Mouse (Mus musculus) forebrain, embryonic 12.5 days (tissue): ENCODE results near the gene Ulk4. TPM values are rescaled to one million over a fixed set of nuclear protein-coding genes. Genes with fewer than 3 reads are reported as not detected.
"Not testable (repeated sequence)": the region's sequence is repeated elsewhere in the genome, so short reads cannot be mapped to it uniquely, and the experiment has no call there.

Source experiments
- ATAC-seq: fragments of 200-750 bp; cut with Nextera tagmentation; 2 replicates; pipeline ENCODE4 v1.8.0; 2017; ENCODE audit warnings: moderate TSS enrichment; ENCODE audit not compliant: low FRiP score
- H3K27ac ChIP-seq: fragments of 300-500 bp; sonication (generic); 2 replicates; pipeline ENCODE4 v1.5.1; 2016; ENCODE audit warnings: mild to moderate bottlenecking
- H3K27me3 ChIP-seq: fragments of 300-500 bp; sonication (generic); 2 replicates; pipeline ENCODE4 v1.6.1; 2016; ENCODE audit warnings: mild to moderate bottlenecking
- H3K36me3 ChIP-seq: fragments of 300-500 bp; sonication (generic); replicated peaks from 2 replicates; pipeline ENCODE4 v1.6.1; 2016; ENCODE audit warnings: mild to moderate bottlenecking
- H3K4me1 ChIP-seq: fragments of 300-500 bp; sonication (generic); 2 replicates; pipeline ENCODE4 v1.6.1; 2016
- H3K4me2 ChIP-seq: fragments of 300-500 bp; sonication (generic); 2 replicates; pipeline ENCODE4 v1.6.1; 2016; ENCODE audit warnings: mild to moderate bottlenecking, moderate library complexity
- H3K4me3 ChIP-seq: fragments of 300-500 bp; sonication (generic); replicated peaks from 2 replicates; pipeline ENCODE4 v1.5.1; 2016; ENCODE audit warnings: mild to moderate bottlenecking
- H3K9ac ChIP-seq: fragments of 300-500 bp; sonication (generic); 2 replicates; pipeline ENCODE4 v1.6.1; 2016; ENCODE audit warnings: mild to moderate bottlenecking
- H3K9me3 ChIP-seq: fragments of 300-500 bp; sonication (generic); 2 replicates; pipeline ENCODE4 v1.6.1; 2016
- WGBS: fragments of 180-500 bp; shearing (Covaris S2); methylation state at CpG from one replicate; pipeline ENCODE4 v1.1.7; 2016; 5-methylcytosine and 5-hydroxymethylcytosine counted together
- polyA plus RNA-seq: library from polyadenylated mRNA; unstranded; fragments of >200 nt; fragmentation: Nextera tagmentation; extraction: Ambion mirVana; gene quantifications from 2 replicates; pipeline ENCODE4 v1.2.1, GENCODE M21; 2016

Gene Ulk4
- polyA plus RNA-seq, 1 experiment from 2014 or later = 179 TPM

- no peak overlapping the region for H3K9ac ChIP-seq
- H3K9me3 ChIP-seq = no peaks in the 10 kb centered on the region
- ATAC-seq = no peak
- H3K4me2 ChIP-seq = no peak overlapping the region
- no peaks in the 10 kb centered on the region for H3K36me3 ChIP-seq
- H3K27ac ChIP-seq = no peak overlapping the region
- H3K4me3 ChIP-seq = no peak overlapping the region
- H3K4me1 ChIP-seq = no peaks in the 10 kb centered on the region
- WGBS = 93% methylated on average over 6 of the region's 6 CpGs
- H3K27me3 ChIP-seq = no peaks in the 10 kb centered on the region
These were observed 34.7 kb downstream of the Ulk4 start for GRCm38 (mm10) chr9:121242331-121242730.

- ATAC-seq = 0 out of 2 replicates have a peak, but pooled peaks have one; percentile 46
- no peaks in the 10 kb centered on the region for H3K9me3 ChIP-seq
- no peak overlapping the region for H3K4me3 ChIP-seq
- no peak overlapping the region for H3K4me2 ChIP-seq
- no peaks in the 10 kb centered on the region for H3K27me3 ChIP-seq
- WGBS = 25% methylated on average over 5 of the region's 5 CpGs
- no peak overlapping the region for H3K27ac ChIP-seq
- H3K36me3 ChIP-seq = no peaks in the 10 kb centered on the region
- H3K9ac ChIP-seq = no peak overlapping the region
- no peaks in the 10 kb centered on the region for H3K4me1 ChIP-seq
These were observed 35.2 kb downstream of the Ulk4 start for GRCm38 (mm10) chr9:121241806-121242205.

GRCm38 (mm10) chr9:121241366-121241765 lies 35.6 kb downstream of the Ulk4 start:
- Histone ChIP-seq H3K9ac (no peak overlapping the region), H3K27ac (no peak overlapping the region), H3K4me3 (no peak overlapping the region), H3K4me2 (no peak overlapping the region), H3K36me3 (no peaks in the 10 kb centered on the region), H3K9me3 (no peaks in the 10 kb centered on the region), H3K4me1 (no peaks in the 10 kb centered on the region), H3K27me3 (no peaks in the 10 kb centered on the region)
- no peak for ATAC-seq
- 78% methylated on average over 8 of the region's 8 CpGs for WGBS

GRCm38 (mm10) chr9:121240242-121240641 lies 36.8 kb downstream of the Ulk4 start:
- not testable (repeated sequence) for H3K36me3 ChIP-seq, H3K9ac ChIP-seq, H3K4me2 ChIP-seq, H3K4me1 ChIP-seq, ATAC-seq, H3K9me3 ChIP-seq, H3K4me3 ChIP-seq, H3K27me3 ChIP-seq, H3K27ac ChIP-seq
- WGBS = 48% methylated on average over 5 of the region's 5 CpGs

GRCm38 (mm10) chr9:121239571-121239970 lies 37.4 kb downstream of the Ulk4 start:
- WGBS = 87% methylated on average over 6 of the region's 6 CpGs
- Histone ChIP-seq H3K27ac (no peak overlapping the region), H3K27me3 (no peaks in the 10 kb centered on the region)

GRCm38 (mm10) chr9:121218636-121219035 lies 58.4 kb downstream of the Ulk4 start:
- Histone ChIP-seq H3K9me3 (0 out of 2 replicates have a peak, but pooled peaks cover 5% of the 10 kb centered on the region), H3K4me3 (no peak overlapping the region), H3K27ac (no peak overlapping the region), H3K9ac (no peak overlapping the region), H3K4me1 (no peaks in the 10 kb centered on the region), H3K36me3 (no peaks in the 10 kb centered on the region), H3K4me2 (no peak overlapping the region), H3K27me3 (no peaks in the 10 kb centered on the region)
- 78% methylated on average over 11 of the region's 11 CpGs for WGBS
- no peak for ATAC-seq

More at GRCm38 (mm10) chr9:121239571-121239970, 37.4 kb downstream of the Ulk4 start:
- no peak overlapping the region for H3K9ac ChIP-seq
- no peak overlapping the region for H3K4me2 ChIP-seq
- H3K9me3 ChIP-seq = no peaks in the 10 kb centered on the region
- ATAC-seq = no peak
- no peaks in the 10 kb centered on the region for H3K4me1 ChIP-seq
- no peaks in the 10 kb centered on the region for H3K36me3 ChIP-seq
- no peak overlapping the region for H3K4me3 ChIP-seq

GRCm38 (mm10) chr9:121218230-121218629 lies 58.8 kb downstream of the Ulk4 start:
- no peak for ATAC-seq
- Histone ChIP-seq H3K36me3 (no peaks in the 10 kb centered on the region), H3K4me3 (no peak overlapping the region), H3K9me3 (0 out of 2 replicates have a peak, but pooled peaks cover 5% of the 10 kb centered on the region), H3K4me1 (no peaks in the 10 kb centered on the region), H3K27me3 (no peaks in the 10 kb centered on the region), H3K9ac (no peak overlapping the region), H3K4me2 (no peak overlapping the region), H3K27ac (no peak overlapping the region)
- WGBS = 87% methylated on average over 10 of the region's 10 CpGs

- no peak overlapping the region for H3K9ac ChIP-seq
- no peak overlapping the region for H3K4me3 ChIP-seq
- H3K36me3 ChIP-seq = no peaks in the 10 kb centered on the region
- H3K4me1 ChIP-seq = no peaks in the 10 kb centered on the region
- 87% methylated on average over 10 of the region's 10 CpGs for WGBS
- no peak overlapping the region for H3K4me2 ChIP-seq
- no peak for ATAC-seq
- H3K27ac ChIP-seq = no peak overlapping the region
- 0 out of 2 replicates have a peak, but pooled peaks cover 5% of the 10 kb centered on the region for H3K9me3 ChIP-seq
- no peaks in the 10 kb centered on the region for H3K27me3 ChIP-seq
These were observed 59.3 kb downstream of the Ulk4 start for GRCm38 (mm10) chr9:121217742-121218141.

GRCm38 (mm10) chr9:121216536-121217320 lies 60.3 kb downstream of the Ulk4 start:
- 0 out of 2 replicates have a peak, but pooled peaks cover 5% of the 10 kb centered on the region for H3K9me3 ChIP-seq
- H3K27me3 ChIP-seq = no peaks in the 10 kb centered on the region
- ATAC-seq = no peak
- H3K4me1 ChIP-seq = no peaks in the 10 kb centered on the region
- H3K27ac ChIP-seq = no peak overlapping the region
- no peaks in the 10 kb centered on the region for H3K36me3 ChIP-seq
- H3K4me3 ChIP-seq = no peak overlapping the region
- no peak overlapping the region for H3K4me2 ChIP-seq
- H3K9ac ChIP-seq = no peak overlapping the region
- 84% methylated on average over 20 of the region's 20 CpGs for WGBS

GRCm38 (mm10) chr9:121215349-121216000 lies 61.5 kb downstream of the Ulk4 start:
- H3K27ac ChIP-seq = no peak overlapping the region; the same call in 1 of the 2 replicates

GRCm38 (mm10) chr9:121212322-121212721 lies 64.7 kb downstream of the Ulk4 start:
- no peak overlapping the region for H3K9ac ChIP-seq
- WGBS = 61% methylated on average over 3 of the region's 3 CpGs
- peaks cover 9% of the 10 kb centered on the region for H3K36me3 ChIP-seq
- H3K4me1 ChIP-seq = no peaks in the 10 kb centered on the region
- no peak overlapping the region for H3K27ac ChIP-seq
- H3K4me2 ChIP-seq = no peak overlapping the region
- no peak for ATAC-seq
- peaks cover 8% of the 10 kb centered on the region; the same call in 1 of the 2 replicates for H3K9me3 ChIP-seq
- H3K27me3 ChIP-seq = no peaks in the 10 kb centered on the region
- H3K4me3 ChIP-seq = no peak overlapping the region

More at GRCm38 (mm10) chr9:121215349-121216000, 61.5 kb downstream of the Ulk4 start:
- Histone ChIP-seq H3K4me2 (no peak overlapping the region), H3K9ac (no peak overlapping the region), H3K4me1 (no peaks in the 10 kb centered on the region), H3K9me3 (0 out of 2 replicates have a peak, but pooled peaks cover 5% of the 10 kb centered on the region), H3K36me3 (no peaks in the 10 kb centered on the region), H3K27me3 (no peaks in the 10 kb centered on the region), H3K4me3 (no peak overlapping the region)
- peak; percentile 44; the same call in 1 of the 2 replicates for ATAC-seq
- WGBS = 29% methylated on average over 3 of the region's 3 CpGs

- Histone ChIP-seq H3K9ac (no peak overlapping the region), H3K4me3 (no peak overlapping the region), H3K27me3 (no peaks in the 10 kb centered on the region), H3K36me3 (peaks cover 13% of the 10 kb centered on the region), H3K4me1 (peaks cover 10% of the 10 kb centered on the region; the same call in 1 of the 2 replicates), H3K4me2 (no peak overlapping the region), H3K9me3 (peaks cover 3% of the 10 kb centered on the region; the same call in 1 of the 2 replicates), H3K27ac (peak overlapping the region; percentile 25; the same call in 1 of the 2 replicates)
- ATAC-seq = no peak
- WGBS = 82% methylated on average over 7 of the region's 7 CpGs
These were observed 72.0 kb downstream of the Ulk4 start for GRCm38 (mm10) chr9:121205046-121205445.
